ENCODE assay signal across 8 mouse cellular contexts in the genomic region with DNA sequence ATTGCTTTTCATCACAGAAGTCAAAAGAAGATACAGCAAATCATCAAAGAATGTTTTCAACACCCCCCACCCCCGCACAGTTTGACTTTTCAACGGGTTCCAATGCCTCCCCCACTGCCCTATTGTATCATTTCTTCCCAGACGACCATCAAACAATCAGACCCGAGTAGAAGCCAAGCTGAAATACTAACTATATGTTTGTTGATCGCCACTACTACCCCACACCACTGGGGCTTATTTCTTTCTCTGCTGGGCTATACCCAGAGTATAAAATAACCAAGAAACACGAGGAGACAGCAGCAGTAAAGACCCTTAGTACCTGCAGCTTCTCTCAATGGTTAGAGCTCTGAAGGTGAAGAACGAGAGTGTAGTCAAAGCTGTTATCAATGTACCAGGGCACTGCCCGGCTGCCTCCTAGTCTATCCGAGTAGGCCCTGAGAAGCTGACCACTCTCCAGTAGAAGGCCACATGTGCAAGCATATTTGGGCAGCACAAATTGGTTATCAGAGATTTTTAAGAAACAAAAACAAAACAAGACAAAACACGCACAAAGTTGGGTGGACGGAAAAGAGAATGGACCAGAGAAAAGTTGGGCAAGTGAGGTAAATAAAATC.
DNase-seq lines count a peak whose midpoint lies in the region; ATAC-seq and TF ChIP-seq lines count a peak whose summit lies in the region.

No protein-coding gene starts in this region.

- no peak for DNase-seq in lung, postnatal 14 days
- no peak for DNase-seq in liver, postnatal 0 days
- no peak for DNase-seq in stomach, postnatal 0 days (ENCODE audit: low spot score)
- no peak for DNase-seq in cerebellum, adult 11 months
- no peak for DNase-seq in kidney, adult 11 months

- H3K9me3 ChIP-seq in lung, embryonic 16.5 days (ENCODE audit: control insufficient read depth, low read length) = no peaks in the 10 kb centered on the region
- no peaks in the 10 kb centered on the region for H3K9me3 ChIP-seq in hindbrain, embryonic 12.5 days (replicated peaks)
- H3K9me3 ChIP-seq in liver, postnatal 0 days (ENCODE audit: low read length) = no peaks in the 10 kb centered on the region
- no peaks in the 10 kb centered on the region for H3K9me3 ChIP-seq in stomach, postnatal 0 days (ENCODE audit: control insufficient read depth, low read length)

- no peak overlapping the region for H3K27ac ChIP-seq in lung, embryonic 16.5 days (ENCODE audit: low read length)
- H3K27ac ChIP-seq in hindbrain, embryonic 12.5 days = no peak overlapping the region
- no peak overlapping the region for H3K27ac ChIP-seq in liver, postnatal 0 days (ENCODE audit: low read depth)
- no peak overlapping the region for H3K27ac ChIP-seq in stomach, postnatal 0 days (replicated peaks)

- H3K4me3 ChIP-seq in lung, embryonic 16.5 days (ENCODE audit: low read length) = no peak overlapping the region
- H3K4me3 ChIP-seq in hindbrain, embryonic 12.5 days = no peak overlapping the region
- H3K4me3 ChIP-seq in liver, postnatal 0 days (ENCODE audit: low read depth, low read length) = no peak overlapping the region
- H3K4me3 ChIP-seq in stomach, postnatal 0 days (ENCODE audit: low read depth, low read length) = no peak overlapping the region

- no peak for ATAC-seq in lung, embryonic 16.5 days (ENCODE audit: low read depth)
- ATAC-seq in hindbrain, embryonic 12.5 days (ENCODE audit: low FRiP score) = peak; percentile 56
- no peak for ATAC-seq in liver, postnatal 0 days
- no peak for ATAC-seq in stomach, postnatal 0 days (ENCODE audit: low FRiP score, low TSS enrichment)
- no peak for ATAC-seq in frontal cortex, adult (ENCODE audit: low TSS enrichment)

- no peak for TF ChIP-seq EP300 in liver, postnatal 0 days (IDR thresholded peaks at IDR 0.05; ENCODE audit: low read depth)
- no peak for TF ChIP-seq EP300 in stomach, postnatal 0 days (optimal IDR thresholded peaks at IDR 0.05)

- no peak for TF ChIP-seq CTCF in liver, postnatal 0 days (IDR thresholded peaks at IDR 0.05; ENCODE audit: low read depth)
- no peak for TF ChIP-seq CTCF in stomach, postnatal 0 days (IDR thresholded peaks at IDR 0.05; ENCODE audit: low read depth)

- peaks cover 12% of the 10 kb centered on the region; the same call in 1 of the 2 replicates for H3K4me1 ChIP-seq in lung, embryonic 16.5 days (replicated peaks; ENCODE audit: control insufficient read depth, insufficient read depth, low read length)
- peaks cover 14% of the 10 kb centered on the region for H3K4me1 ChIP-seq in hindbrain, embryonic 12.5 days
- H3K4me1 ChIP-seq in liver, postnatal 0 days (ENCODE audit: insufficient read depth) = 0 out of 2 replicates have a peak, but pooled peaks cover 4% of the 10 kb centered on the region
- H3K4me1 ChIP-seq in stomach, postnatal 0 days (replicated peaks; ENCODE audit: control insufficient read depth, insufficient read depth) = no peaks in the 10 kb centered on the region

- H3K36me3 ChIP-seq in lung, embryonic 16.5 days (ENCODE audit: control insufficient read depth, insufficient read depth, low read length) = no peaks in the 10 kb centered on the region
- no peaks in the 10 kb centered on the region for H3K36me3 ChIP-seq in hindbrain, embryonic 12.5 days
- H3K36me3 ChIP-seq in liver, postnatal 0 days (replicated peaks; ENCODE audit: insufficient read depth, low read length) = no peaks in the 10 kb centered on the region
- no peaks in the 10 kb centered on the region for H3K36me3 ChIP-seq in stomach, postnatal 0 days (ENCODE audit: control insufficient read depth, insufficient read depth, low read length)

- peak overlapping the region; percentile 42 for H3K4me2 ChIP-seq in lung, embryonic 16.5 days (ENCODE audit: low read depth, low read length)
- peak overlapping the region; percentile 42 for H3K4me2 ChIP-seq in hindbrain, embryonic 12.5 days (replicated peaks)
- peak overlapping the region; percentile 33 for H3K4me2 ChIP-seq in liver, postnatal 0 days (ENCODE audit: low read depth, low read length)
- peak overlapping the region; percentile 39; the same call in 1 of the 2 replicates for H3K4me2 ChIP-seq in stomach, postnatal 0 days (replicated peaks; ENCODE audit: low read depth)

- H3K9ac ChIP-seq in lung, embryonic 16.5 days (ENCODE audit: low read length) = peak overlapping the region; percentile 28; the same call in 1 of the 2 replicates
- H3K9ac ChIP-seq in hindbrain, embryonic 12.5 days = no peak overlapping the region
- no peak overlapping the region for H3K9ac ChIP-seq in liver, postnatal 0 days (replicated peaks)
- no peak overlapping the region for H3K9ac ChIP-seq in stomach, postnatal 0 days (ENCODE audit: low read length)

- no peaks in the 10 kb centered on the region for H3K27me3 ChIP-seq in lung, embryonic 16.5 days (ENCODE audit: control insufficient read depth, insufficient read depth, low read depth, low read length)
- no peaks in the 10 kb centered on the region for H3K27me3 ChIP-seq in hindbrain, embryonic 12.5 days
- no peaks in the 10 kb centered on the region for H3K27me3 ChIP-seq in liver, postnatal 0 days (ENCODE audit: insufficient read depth, low read length)
- H3K27me3 ChIP-seq in stomach, postnatal 0 days (ENCODE audit: control insufficient read depth, insufficient read depth, low read length) = no peaks in the 10 kb centered on the region

- 50% methylated on average over 11 of the region's 11 CpGs for WGBS in lung, embryonic 16.5 days
- 45% methylated on average over 11 of the region's 11 CpGs for WGBS in hindbrain, embryonic 12.5 days
- WGBS in liver, postnatal 0 days (ENCODE audit: insufficient replicate concordance) = 51% methylated on average over 11 of the region's 11 CpGs
- WGBS in stomach, postnatal 0 days = 52% methylated on average over 11 of the region's 11 CpGs
